In genomic region chr2:9820611-9821010, GRCm38 (mm10) we compare ENCODE assay signal across 18 mouse cellular contexts.
"Had no signal": no experiment of that assay in that cellular context is flagged by ENCODE, and none has a peak within 500 bp of the region (broad histone marks: within the 10 kb centered on the region; RNA-seq: fewer than 3 reads in every experiment).

No protein-coding gene starts in this region.

- H3K27me3 ChIP-seq: midbrain, embryonic 12.5 days; neural tube, embryonic 13.5 days; neural tube, embryonic 15.5 days had no signal

- H3K4me1 ChIP-seq: midbrain, embryonic 10.5 days; midbrain, embryonic 12.5 days; neural tube, embryonic 13.5 days; neural tube, embryonic 15.5 days had no signal

- H3K36me3 ChIP-seq: midbrain, embryonic 10.5 days; midbrain, embryonic 12.5 days; neural tube, embryonic 13.5 days; neural tube, embryonic 15.5 days had no signal

- H3K27ac ChIP-seq: midbrain, embryonic 10.5 days; midbrain, embryonic 12.5 days; neural tube, embryonic 13.5 days; neural tube, embryonic 15.5 days had no signal

- ATAC-seq: midbrain, embryonic 16.5 days had no signal

- H3K9ac ChIP-seq: lung, embryonic 14.5 days; midbrain, embryonic 12.5 days; neural tube, embryonic 13.5 days; neural tube, embryonic 15.5 days had no signal

- DNase-seq: lung, embryonic 14.5 days; lung, postnatal 14 days; lung, postnatal 36 days; midbrain, embryonic 14.5 days; retina, postnatal 1 day; right cerebral cortex, adult 18-20 months; right cerebral cortex, postnatal 25 days; right cerebral cortex, postnatal 4 days; spleen, adult 18-20 months; thymus, adult 18-20 months; thymus, postnatal 14 days; thymus, postnatal 36 days had no signal

- H3K4me2 ChIP-seq: lung, embryonic 14.5 days; midbrain, embryonic 12.5 days; neural tube, embryonic 13.5 days; neural tube, embryonic 15.5 days had no signal

- H3K4me3 ChIP-seq: midbrain, embryonic 10.5 days; midbrain, embryonic 12.5 days; myocyte; neural tube, embryonic 13.5 days; neural tube, embryonic 15.5 days had no signal

- H3K9me3 ChIP-seq: midbrain, embryonic 10.5 days; midbrain, embryonic 12.5 days; neural tube, embryonic 13.5 days; neural tube, embryonic 15.5 days had no signal
